In genomic region chr4:62699191-62699812, GRCm38 (mm10) we compare ENCODE assay signal across 8 mouse cellular contexts.
A peak's percentile ranks its signal among the peaks of the same experiment; 100 is the strongest.
DNase-seq lines count a peak whose midpoint lies in the region; ATAC-seq and TF ChIP-seq lines count a peak whose summit lies in the region.

No protein-coding gene starts in this region.

- H3K4me1 ChIP-seq in forebrain, embryonic 16.5 days (replicated peaks; ENCODE audit: control insufficient read depth, insufficient read depth, low read length), result peaks cover 49% of the 10 kb centered on the region
- H3K4me1 ChIP-seq in liver, embryonic 15.5 days (replicated peaks), result 0 out of 2 replicates have a peak, but pooled peaks cover 4% of the 10 kb centered on the region
- peaks cover 64% of the 10 kb centered on the region for H3K4me1 ChIP-seq in neural tube, embryonic 13.5 days (replicated peaks)
- H3K4me1 ChIP-seq in testis, adult 2 months (ENCODE audit: control insufficient read depth, insufficient read depth, low read length), result no peaks in the 10 kb centered on the region; the same call in none of the 2 replicates

- ATAC-seq in forebrain, embryonic 16.5 days, result peak; percentile 88
- ATAC-seq in liver, embryonic 15.5 days (ENCODE audit: insufficient read depth), result peak; percentile 66
- ATAC-seq in neural tube, embryonic 13.5 days (ENCODE audit: low read depth), result peak; percentile 74

- TF ChIP-seq CTCF in testis, adult 2 months (IDR thresholded peaks at IDR 0.05; ENCODE audit: control insufficient read depth, insufficient read depth, insufficient replicate concordance, low read depth, low read length), result no peak

- peak overlapping the region; percentile 11 for H3K9ac ChIP-seq in forebrain, embryonic 16.5 days (replicated peaks; ENCODE audit: low read depth, low read length)
- H3K9ac ChIP-seq in liver, embryonic 15.5 days, result no peak overlapping the region
- H3K9ac ChIP-seq in neural tube, embryonic 13.5 days, result peak overlapping the region; percentile 62

- 2% methylated on average over 10 of the region's 10 CpGs for WGBS in forebrain, embryonic 16.5 days
- WGBS in liver, embryonic 15.5 days (ENCODE audit: insufficient replicate concordance), result 7% methylated on average over 10 of the region's 10 CpGs
- WGBS in neural tube, embryonic 13.5 days, result under 1% methylated on average over 10 of the region's 10 CpGs

- H3K27ac ChIP-seq in forebrain, embryonic 16.5 days (ENCODE audit: low read length), result peak overlapping the region; percentile 41
- no peak overlapping the region for H3K27ac ChIP-seq in liver, embryonic 15.5 days (replicated peaks)
- peak overlapping the region; percentile 65 for H3K27ac ChIP-seq in neural tube, embryonic 13.5 days (replicated peaks)
- peak overlapping the region; percentile 43 for H3K27ac ChIP-seq in testis, adult 2 months (ENCODE audit: control insufficient read depth, insufficient read depth, low read depth, low read length)

- H3K27me3 ChIP-seq in forebrain, embryonic 16.5 days (replicated peaks; ENCODE audit: control insufficient read depth, insufficient read depth, low read length), result no peaks in the 10 kb centered on the region
- H3K27me3 ChIP-seq in liver, embryonic 15.5 days, result no peaks in the 10 kb centered on the region
- no peaks in the 10 kb centered on the region for H3K27me3 ChIP-seq in neural tube, embryonic 13.5 days
- H3K27me3 ChIP-seq in testis, adult 2 months (ENCODE audit: control insufficient read depth, insufficient read depth, low read length), result no peaks in the 10 kb centered on the region

- intact Hi-C loops in heart, postnatal 14 days (cut with DNase I), result loop anchor here (2.0 kb wide), 1 partner anchor 31 kb away; no protein-coding TSS in a partner anchor

- H3K4me3 ChIP-seq in forebrain, embryonic 16.5 days (replicated peaks; ENCODE audit: low read length), result peak overlapping the region; percentile 22
- H3K4me3 ChIP-seq in liver, embryonic 15.5 days (replicated peaks), result peak overlapping the region; percentile 29
- H3K4me3 ChIP-seq in neural tube, embryonic 13.5 days, result peak overlapping the region; percentile 30
- H3K4me3 ChIP-seq in testis, adult 2 months (ENCODE audit: control insufficient read depth, low read depth, low read length), result peak overlapping the region; percentile 56

- DNase-seq in ES-CJ7 (ENCODE audit: low read depth, low spot score), result peak; percentile 64
- peak; percentile 83 for DNase-seq in cerebellum, adult 11-12 months
- peak; percentile 93 to 94 for DNase-seq in heart, postnatal 14 days
- peak; percentile 94 for DNase-seq in layer of hippocampus, adult 11-12 months (ENCODE audit: low spot score)

- H3K9me3 ChIP-seq in forebrain, embryonic 16.5 days (ENCODE audit: control insufficient read depth, low read length), result no peaks in the 10 kb centered on the region
- H3K9me3 ChIP-seq in liver, embryonic 15.5 days (replicated peaks), result no peaks in the 10 kb centered on the region
- no peaks in the 10 kb centered on the region for H3K9me3 ChIP-seq in neural tube, embryonic 13.5 days

- peaks cover 3% of the 10 kb centered on the region; the same call in 1 of the 2 replicates for H3K36me3 ChIP-seq in forebrain, embryonic 16.5 days (ENCODE audit: control insufficient read depth, insufficient read depth)
- 0 out of 2 replicates have a peak, but pooled peaks cover 5% of the 10 kb centered on the region for H3K36me3 ChIP-seq in liver, embryonic 15.5 days (replicated peaks)
- peaks cover 45% of the 10 kb centered on the region for H3K36me3 ChIP-seq in neural tube, embryonic 13.5 days
- no peaks in the 10 kb centered on the region for H3K36me3 ChIP-seq in testis, adult 2 months (ENCODE audit: control insufficient read depth, insufficient read depth, low read length)

- H3K4me2 ChIP-seq in forebrain, embryonic 16.5 days (ENCODE audit: low read length), result peak overlapping the region; percentile 39
- H3K4me2 ChIP-seq in liver, embryonic 15.5 days, result peak overlapping the region; percentile 32
- H3K4me2 ChIP-seq in neural tube, embryonic 13.5 days, result peak overlapping the region; percentile 51

- peak; percentile 63 for TF ChIP-seq POLR2A in testis, adult 2 months (IDR thresholded peaks at IDR 0.05; ENCODE audit: control insufficient read depth, low read depth, low read length)
